Mouse (Mus musculus) layer of hippocampus, adult 2 months (tissue): ENCODE results near the gene Olfr288. TPM values are rescaled to one million over a fixed set of nuclear protein-coding genes. Genes with fewer than 3 reads are reported as not detected.

Experiments used
- DNase-seq, 2 experiments: peaks; one replicate each; pipeline ENCODE4 v3.0.0; 2022; ENCODE audit warnings: low spot score in 2 of 2
- H3K27ac ChIP-seq: fragments of 200-600 bp; 2 replicates; pipeline ENCODE4 v1.8.1; 2022
- H3K4me3 ChIP-seq: fragments of 200-600 bp; 2 replicates; pipeline ENCODE4 v1.8.1; 2022; ENCODE audit warnings: mild to moderate bottlenecking
- CTCF ChIP-seq: fragments of 200-600 bp; conservative IDR thresholded peaks from 2 replicates; pipeline ENCODE4 v1.8.1; 2022; ENCODE audit warnings: antibody characterized with exemption, mild to moderate bottlenecking, moderate library complexity
- long read RNA-seq, 2 experiments: library from polyadenylated mRNA; stranded (forward); transcript quantifications; one replicate each; pipeline ENCODE4 v2.0.0; 2021; ENCODE audit warnings: borderline mapping rate in 2 of 2
- total RNA-seq, 2 experiments: library from RNA; stranded (reverse); gene quantifications; 2 replicates each; pipeline ENCODE4 v1.2.3; 2021

Olfr288 gene
- not detected for total RNA-seq
- long read RNA-seq, experiment 1, partial matches to known transcripts: 0 of 1 reads
- long read RNA-seq, experiment 1, other reads (novel, unspliced or antisense): 1 of 1 reads
- long read RNA-seq, experiment 2: 0 reads

GRCm38 (mm10) chr15:98195442-98195841 is at the start of gene Olfr288:
Olfr288 (minus strand) TSS chr15:98195542.
- DNase-seq: no peak

GRCm38 (mm10) chr15:98235442-98235841 is 40.1 kb upstream of the Olfr288 start:
- Histone ChIP-seq H3K4me3 (no peak overlapping the region), H3K27ac (no peak overlapping the region)
- no peak for DNase-seq
- TF ChIP-seq CTCF: no peak

More at GRCm38 (mm10) chr15:98195442-98195841, at the start of gene Olfr288:
- TF ChIP-seq CTCF: no peak
- no peak within 1 kb of the TSS for H3K4me3 ChIP-seq
- no peak within 1 kb of the TSS for H3K27ac ChIP-seq

GRCm38 (mm10) chr15:98234350-98234749 is 39.0 kb upstream of the Olfr288 start, which contains the start of gene Olfr286:
Olfr286 (minus strand) TSS chr15:98234450.
- Histone ChIP-seq H3K4me3 (no peak within 1 kb of the TSS), H3K27ac (no peak within 1 kb of the TSS)
- DNase-seq: no peak
- TF ChIP-seq CTCF: no peak

GRCm38 (mm10) chr15:98226096-98226495 is 30.8 kb upstream of the Olfr288 start:
- TF ChIP-seq CTCF: no peak
- no peak overlapping the region for H3K4me3 ChIP-seq
- no peak overlapping the region for H3K27ac ChIP-seq
- DNase-seq: no peak

- no peak for TF ChIP-seq CTCF
- Histone ChIP-seq H3K4me3 (no peak overlapping the region), H3K27ac (no peak overlapping the region)
- no peak for DNase-seq
These were observed 30.3 kb upstream of the Olfr288 start for GRCm38 (mm10) chr15:98225610-98226009.

GRCm38 (mm10) chr15:98222377-98222776 is 27.0 kb upstream of the Olfr288 start:
- no peak overlapping the region for H3K4me3 ChIP-seq
- no peak for DNase-seq
- no peak overlapping the region for H3K27ac ChIP-seq
- no peak for TF ChIP-seq CTCF

GRCm38 (mm10) chr15:98220877-98221276 is 25.5 kb upstream of the Olfr288 start, which contains the start of the genes Gm44579 and Olfr287:
Gm44579 (minus strand) TSS chr15:98220977.
Olfr287 (minus strand) TSS chr15:98221056.
- TF ChIP-seq CTCF: no peak
- H3K4me3 ChIP-seq: no peak within 1 kb of the TSS
- DNase-seq: peak in 1 of 2 experiments; percentile 3
- no peak within 1 kb of the TSS for H3K27ac ChIP-seq

- DNase-seq: no peak
- TF ChIP-seq CTCF: no peak
- H3K27ac ChIP-seq: no peak overlapping the region
- H3K4me3 ChIP-seq: no peak overlapping the region
These were observed 18.8 kb upstream of the Olfr288 start for GRCm38 (mm10) chr15:98214130-98214529.

- TF ChIP-seq CTCF: no peak
- no peak for DNase-seq
These were observed 18.1 kb upstream of the Olfr288 start for GRCm38 (mm10) chr15:98213336-98213870.

GRCm38 (mm10) chr15:98209676-98210075 is 14.3 kb upstream of the Olfr288 start:
- Histone ChIP-seq H3K27ac (no peak overlapping the region), H3K4me3 (no peak overlapping the region)
- no peak for TF ChIP-seq CTCF
- no peak for DNase-seq

More at GRCm38 (mm10) chr15:98213336-98213870, 18.1 kb upstream of the Olfr288 start:
- H3K27ac ChIP-seq: no peak overlapping the region
- no peak overlapping the region for H3K4me3 ChIP-seq

- H3K4me3 ChIP-seq: no peak overlapping the region
- DNase-seq: no peak
- no peak for TF ChIP-seq CTCF
- no peak overlapping the region for H3K27ac ChIP-seq
These were observed 10.9 kb downstream of the Olfr288 start for GRCm38 (mm10) chr15:98184456-98184855.

- H3K27ac ChIP-seq: peak overlapping the region; percentile 91; the same call in 1 of the 2 replicates
- TF ChIP-seq CTCF: no peak
- DNase-seq: no peak
- peak overlapping the region; percentile 81; the same call in 1 of the 2 replicates for H3K4me3 ChIP-seq
These were observed 13.3 kb downstream of the Olfr288 start for GRCm38 (mm10) chr15:98181856-98182570.

- Histone ChIP-seq H3K27ac (peak overlapping the region; percentile 91), H3K4me3 (peak overlapping the region; percentile 81)
- peak; percentile 84 to 90 for DNase-seq
- TF ChIP-seq CTCF: peak; percentile 87
These were observed 14.1 kb downstream of the Olfr288 start for GRCm38 (mm10) chr15:98181132-98181711.
